Mouse (Mus musculus) testis, adult 2 months (tissue): ENCODE results near the gene Cib1.

ENCODE experiments used
- CTCF ChIP-seq: fragments of 200-500 bp; IDR thresholded peaks from 2 replicates; pipeline ENCODE4 v1.5.1; 2012; ENCODE audit warnings: low read depth, mild to moderate bottlenecking, inconsistent platforms, low read length, moderate library complexity; ENCODE audit not compliant: control insufficient read depth, insufficient read depth, insufficient replicate concordance
- POLR2A ChIP-seq: fragments of 200-500 bp; IDR thresholded peaks from 2 replicates; pipeline ENCODE4 v1.6.1; 2012; ENCODE audit warnings: low read depth, mild to moderate bottlenecking, inconsistent platforms, low read length, moderate library complexity; ENCODE audit not compliant: control insufficient read depth

GRCm38 (mm10) chr7:80197371-80197770 is 35.2 kb downstream of the Cib1 start:
- TF ChIP-seq CTCF (no peak), POLR2A (no peak)
